ENCODE assay signal across 28 mouse cellular contexts in genomic region chr5:119580798-119581197, GRCm38 (mm10).
A peak's percentile ranks its signal among the peaks of the same experiment; 100 is the strongest.
DNase-seq lines count a peak whose midpoint lies in the region; ATAC-seq and TF ChIP-seq lines count a peak whose summit lies in the region.
"Had no signal": no experiment of that assay in that cellular context is flagged by ENCODE, and none has a peak within 500 bp of the region (broad histone marks: within the 10 kb centered on the region; RNA-seq: fewer than 3 reads in every experiment).

No protein-coding gene starts in this region.

- ATAC-seq in liver, embryonic 11.5 days (replicated peaks; ENCODE audit: low FRiP score) = no peak
- ATAC-seq in liver, embryonic 14.5 days (ENCODE audit: insufficient read depth) = peak; percentile 51
- peak; percentile 73 for ATAC-seq in liver, embryonic 16.5 days (ENCODE audit: low read depth)
- no peak for ATAC-seq in kidney, embryonic 16.5 days (ENCODE audit: low FRiP score, low TSS enrichment)
- ATAC-seq: activated CD4-positive, CD25-positive, alpha-beta regulatory T cell, adult 4 months; CD4-positive, CD25-positive, alpha-beta regulatory T cell, adult 4 months; forebrain, embryonic 14.5 days; forebrain, embryonic 16.5 days had no signal

- H3K27me3 ChIP-seq in liver, adult 2 months (ENCODE audit: control insufficient read depth, insufficient read depth, low read length) = no peaks in the 10 kb centered on the region
- H3K27me3 ChIP-seq in liver, embryonic 11.5 days (replicated peaks; ENCODE audit: control insufficient read depth, insufficient read depth, low read length) = no peaks in the 10 kb centered on the region
- H3K27me3 ChIP-seq in ES-Bruce4 (ENCODE audit: control insufficient read depth, insufficient read depth, low read length, poor library complexity, severe bottlenecking) = no peaks in the 10 kb centered on the region
- no peaks in the 10 kb centered on the region for H3K27me3 ChIP-seq in liver, embryonic 14.5 days (ENCODE audit: control insufficient read depth, insufficient read depth, low read length)
- H3K27me3 ChIP-seq in liver, embryonic 16.5 days (ENCODE audit: control insufficient read depth, insufficient read depth, low read depth, low read length) = no peaks in the 10 kb centered on the region
- no peaks in the 10 kb centered on the region for H3K27me3 ChIP-seq in kidney, embryonic 16.5 days (ENCODE audit: insufficient read depth, low read length)
- H3K27me3 ChIP-seq: CH12.LX; embryonic facial prominence, embryonic 13.5 days; embryonic facial prominence, embryonic 15.5 days; forebrain, embryonic 12.5 days had no signal

- WGBS in liver, adult 2 months = 19% methylated on average over 2 of the region's 2 CpGs
- WGBS in liver, embryonic 11.5 days = 51% methylated on average over 2 of the region's 2 CpGs
- WGBS in liver, embryonic 14.5 days (ENCODE audit: insufficient replicate concordance) = 32% methylated on average over 2 of the region's 2 CpGs
- 28% methylated on average over 2 of the region's 2 CpGs for WGBS in liver, embryonic 16.5 days (ENCODE audit: insufficient replicate concordance)
- WGBS in kidney, embryonic 16.5 days = 82% methylated on average over 2 of the region's 2 CpGs

- no peak overlapping the region for H3K9ac ChIP-seq in liver, adult 2 months (ENCODE audit: low read depth, low read length)
- no peak overlapping the region for H3K9ac ChIP-seq in liver, embryonic 11.5 days (ENCODE audit: low read depth, low read length)
- no peak overlapping the region for H3K9ac ChIP-seq in ES-Bruce4 (ENCODE audit: low read depth, poor library complexity, severe bottlenecking)
- no peak overlapping the region for H3K9ac ChIP-seq in liver, embryonic 14.5 days (replicated peaks)
- no peak overlapping the region for H3K9ac ChIP-seq in liver, embryonic 16.5 days (ENCODE audit: low read depth, low read length)
- H3K9ac ChIP-seq in kidney, embryonic 16.5 days (replicated peaks; ENCODE audit: low read length) = no peak overlapping the region
- H3K9ac ChIP-seq: embryonic facial prominence, embryonic 13.5 days; embryonic facial prominence, embryonic 15.5 days; forebrain, embryonic 12.5 days had no signal

- TF ChIP-seq EP300 in ES-Bruce4 (IDR thresholded peaks at IDR 0.05; ENCODE audit: insufficient read depth, low read depth, low read length) = no peak
- no peak for TF ChIP-seq EP300 in liver, embryonic 14.5 days (IDR thresholded peaks at IDR 0.05; ENCODE audit: low read depth)

- peak; percentile 94 for DNase-seq in liver, adult 2 months (ENCODE audit: extremely low read depth, low read depth, low spot score)
- DNase-seq in liver, embryonic 11.5 days (ENCODE audit: low spot score) = no peak
- DNase-seq in liver, embryonic 14.5 days (ENCODE audit: low read depth in 3 of 3, low spot score in 3 of 3) = no peak
- DNase-seq in ovary, adult 18-20 months (ENCODE audit: low spot score) = no peak
- DNase-seq in layer of hippocampus, adult 11-12 months (ENCODE audit: low spot score) = no peak
- DNase-seq: adrenal gland, adult 8-10 months; adrenal gland, postnatal 14 days; adrenal gland, postnatal 36 days; B cell, adult 2 months; cerebellum, adult 11-12 months; cerebellum, adult 2 months; cerebellum, adult 9-11 months; cerebellum, postnatal 14 days; cerebellum, postnatal 36 days; embryo, embryonic 11 days had no signal

- no peak overlapping the region for H3K4me2 ChIP-seq in liver, embryonic 11.5 days
- no peak overlapping the region for H3K4me2 ChIP-seq in liver, embryonic 14.5 days (ENCODE audit: low read depth)
- no peak overlapping the region for H3K4me2 ChIP-seq in liver, embryonic 16.5 days (ENCODE audit: low read depth, low read length)
- H3K4me2 ChIP-seq in kidney, embryonic 16.5 days (replicated peaks; ENCODE audit: low read depth, low read length) = no peak overlapping the region
- H3K4me2 ChIP-seq: embryonic facial prominence, embryonic 13.5 days; embryonic facial prominence, embryonic 15.5 days; forebrain, embryonic 12.5 days had no signal

- H3K36me3 ChIP-seq in liver, adult 2 months (ENCODE audit: control insufficient read depth, insufficient read depth, low read length) = no peaks in the 10 kb centered on the region
- H3K36me3 ChIP-seq in liver, embryonic 11.5 days (ENCODE audit: control insufficient read depth, insufficient read depth, low read length) = no peaks in the 10 kb centered on the region
- H3K36me3 ChIP-seq in ES-Bruce4 (ENCODE audit: control insufficient read depth, insufficient read depth, low read length, poor library complexity, severe bottlenecking) = no peaks in the 10 kb centered on the region
- no peaks in the 10 kb centered on the region for H3K36me3 ChIP-seq in liver, embryonic 14.5 days (replicated peaks; ENCODE audit: control insufficient read depth, insufficient read depth, low read depth)
- H3K36me3 ChIP-seq in liver, embryonic 16.5 days (ENCODE audit: control insufficient read depth, insufficient read depth) = no peaks in the 10 kb centered on the region
- H3K36me3 ChIP-seq in kidney, embryonic 16.5 days (ENCODE audit: insufficient read depth, low read length) = no peaks in the 10 kb centered on the region
- H3K36me3 ChIP-seq: embryonic facial prominence, embryonic 15.5 days; forebrain, embryonic 10.5 days; forebrain, embryonic 12.5 days had no signal

- no peak overlapping the region for H3K4me3 ChIP-seq in liver, adult 2 months (ENCODE audit: insufficient read depth, low read depth, low read length)
- no peak overlapping the region for H3K4me3 ChIP-seq in liver, embryonic 11.5 days (ENCODE audit: low read depth, low read length)
- no peak overlapping the region for H3K4me3 ChIP-seq in ES-Bruce4 (ENCODE audit: low read depth, low read length)
- no peak overlapping the region for H3K4me3 ChIP-seq in liver, embryonic 14.5 days (ENCODE audit: insufficient read depth in 1 of 2, low read depth in 2 of 2, low read length in 2 of 2)
- H3K4me3 ChIP-seq in liver, embryonic 16.5 days (ENCODE audit: low read depth, low read length) = no peak overlapping the region
- no peak overlapping the region for H3K4me3 ChIP-seq in kidney, embryonic 16.5 days (ENCODE audit: low read length)
- H3K4me3 ChIP-seq: embryonic facial prominence, embryonic 13.5 days; embryonic facial prominence, embryonic 15.5 days; erythroblast, embryonic 14.5 days; forebrain, embryonic 10.5 days; forebrain, embryonic 12.5 days had no signal

- peaks cover 11% of the 10 kb centered on the region for H3K4me1 ChIP-seq in liver, adult 2 months (ENCODE audit: control insufficient read depth, insufficient read depth, low read length)
- H3K4me1 ChIP-seq in liver, embryonic 11.5 days (replicated peaks; ENCODE audit: control insufficient read depth, insufficient read depth, low read length) = no peaks in the 10 kb centered on the region
- peaks cover 5% of the 10 kb centered on the region for H3K4me1 ChIP-seq in ES-Bruce4 (ENCODE audit: control insufficient read depth, insufficient read depth, low read length)
- H3K4me1 ChIP-seq in liver, embryonic 14.5 days (replicated peaks; ENCODE audit: control insufficient read depth in 2 of 2, insufficient read depth in 2 of 2, low read length in 1 of 2) = peaks cover 0 to 2% of the 10 kb centered on the region in 2 experiments; a peak in 1 of 4 replicates
- H3K4me1 ChIP-seq in liver, embryonic 16.5 days (ENCODE audit: control insufficient read depth, low read depth, low read length) = no peaks in the 10 kb centered on the region
- H3K4me1 ChIP-seq in kidney, embryonic 16.5 days (ENCODE audit: insufficient read depth, low read length) = no peaks in the 10 kb centered on the region
- H3K4me1 ChIP-seq: embryonic facial prominence, embryonic 13.5 days; embryonic facial prominence, embryonic 15.5 days; forebrain, embryonic 10.5 days; forebrain, embryonic 12.5 days had no signal

- peak overlapping the region; percentile 82 for H3K27ac ChIP-seq in liver, adult 2 months (replicated peaks; ENCODE audit: insufficient read depth, low read depth, low read length)
- no peak overlapping the region; the same call in 1 of the 2 replicates for H3K27ac ChIP-seq in liver, embryonic 11.5 days (ENCODE audit: low read depth, low read length)
- peak overlapping the region; percentile 63; the same call in 1 of the 2 replicates for H3K27ac ChIP-seq in ES-Bruce4 (ENCODE audit: insufficient read depth, low read length)
- H3K27ac ChIP-seq in liver, embryonic 14.5 days = no peak overlapping the region
- no peak overlapping the region for H3K27ac ChIP-seq in liver, embryonic 16.5 days (ENCODE audit: low read length)
- H3K27ac ChIP-seq in kidney, embryonic 16.5 days (ENCODE audit: low read length) = no peak overlapping the region
- H3K27ac ChIP-seq: embryonic facial prominence, embryonic 13.5 days; embryonic facial prominence, embryonic 15.5 days; forebrain, embryonic 10.5 days; forebrain, embryonic 12.5 days had no signal

- no peaks in the 10 kb centered on the region for H3K79me2 ChIP-seq in liver, adult 2 months (ENCODE audit: control insufficient read depth, insufficient read depth, low read length)

- no peaks in the 10 kb centered on the region for H3K9me3 ChIP-seq in liver, embryonic 11.5 days (ENCODE audit: control insufficient read depth, low read length)
- H3K9me3 ChIP-seq in ES-Bruce4 (replicated peaks; ENCODE audit: control insufficient read depth, insufficient read depth, low read length, poor library complexity, severe bottlenecking) = no peaks in the 10 kb centered on the region
- no peaks in the 10 kb centered on the region for H3K9me3 ChIP-seq in liver, embryonic 14.5 days (ENCODE audit: control insufficient read depth, low read length)
- H3K9me3 ChIP-seq in liver, embryonic 16.5 days (replicated peaks; ENCODE audit: control insufficient read depth, low read length) = no peaks in the 10 kb centered on the region
- H3K9me3 ChIP-seq in kidney, embryonic 16.5 days (ENCODE audit: low read length) = no peaks in the 10 kb centered on the region
- H3K9me3 ChIP-seq: embryonic facial prominence, embryonic 13.5 days; embryonic facial prominence, embryonic 15.5 days; forebrain, embryonic 10.5 days; forebrain, embryonic 12.5 days had no signal

- TF ChIP-seq CTCF in liver, adult 2 months (IDR thresholded peaks at IDR 0.05; ENCODE audit: low read depth, low read length) = no peak
- no peak for TF ChIP-seq CTCF in ES-Bruce4 (IDR thresholded peaks at IDR 0.05; ENCODE audit: low read depth, low read length)
- no peak for TF ChIP-seq CTCF in liver, embryonic 14.5 days (IDR thresholded peaks at IDR 0.05; ENCODE audit: low read depth)

- TF ChIP-seq POLR2A in liver, adult 2 months (IDR thresholded peaks at IDR 0.05; ENCODE audit: extremely low read depth, insufficient read depth, low read length) = no peak
- no peak for TF ChIP-seq POLR2A in ES-Bruce4 (IDR thresholded peaks at IDR 0.05; ENCODE audit: insufficient read depth, low read length)

Comparison
In these comparisons a context has a peak if more than half of its experiments do, and no peak if none do; other contexts are left out.
1. H3K27ac ChIP-seq: peak in liver, adult 2 months (single experiment) and ES-Bruce4 (single experiment); none in liver, embryonic 11.5 days (single experiment), liver, embryonic 14.5 days (single experiment), liver, embryonic 16.5 days (single experiment) and kidney, embryonic 16.5 days (single experiment).
2. ATAC-seq: peak in liver, embryonic 14.5 days (single experiment) and liver, embryonic 16.5 days (single experiment); none in liver, embryonic 11.5 days (single experiment) and kidney, embryonic 16.5 days (single experiment).